Mouse (Mus musculus): ENCODE measurements around the gene Zbtb42. TPM values are rescaled to one million over a fixed set of nuclear protein-coding genes. Genes with fewer than 3 reads are reported as not detected.

The Zbtb42 gene
- polyA plus RNA-seq, 1 experiment from 2014 or later, result 3.7 TPM

DNA sequence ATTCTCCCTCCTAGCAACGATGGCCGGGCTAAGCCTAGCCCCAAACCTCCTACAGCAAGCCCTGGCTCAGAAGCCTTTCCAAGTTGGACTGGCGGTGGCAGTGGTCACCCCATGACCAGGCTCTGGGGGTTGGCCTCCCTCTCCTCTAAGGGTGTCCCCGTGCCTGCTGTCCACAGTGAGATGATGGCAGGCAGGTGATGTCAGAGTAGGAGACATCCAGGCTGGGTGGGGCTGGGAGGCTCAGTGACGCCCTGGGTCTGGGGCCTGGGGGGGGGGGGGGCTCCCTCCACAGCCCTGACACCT, 44.4 kb downstream of the Zbtb42 start:
- peaks cover 24% of the 10 kb centered on the region for H3K4me1 ChIP-seq (ENCODE audit: control insufficient read depth, insufficient read depth, low read length)
- H3K36me3 ChIP-seq (ENCODE audit: control insufficient read depth, insufficient read depth, low read length), result peaks cover 21% of the 10 kb centered on the region; the same call in 1 of the 2 replicates
- peak overlapping the region; percentile 88 for H3K4me2 ChIP-seq (ENCODE audit: low read depth, low read length)
- DNase-seq (ENCODE audit: low spot score), result no peak
- peak overlapping the region; percentile 89 for H3K9ac ChIP-seq (ENCODE audit: low read depth, low read length)
- no peak for ATAC-seq (ENCODE audit: low read depth)
- WGBS, result 19% methylated on average over 4 of the region's 5 CpGs
- H3K9me3 ChIP-seq (ENCODE audit: control insufficient read depth, low read length), result no peaks in the 10 kb centered on the region
- peak overlapping the region; percentile 82; the same call in 1 of the 2 replicates for H3K27ac ChIP-seq (replicated peaks; ENCODE audit: low read depth, low read length)
- H3K27me3 ChIP-seq (replicated peaks; ENCODE audit: control insufficient read depth, insufficient read depth, low read length), result 0 out of 2 replicates have a peak, but pooled peaks cover 5% of the 10 kb centered on the region
- peak overlapping the region; percentile 85 for H3K4me3 ChIP-seq (ENCODE audit: low read depth, low read length)

DNA sequence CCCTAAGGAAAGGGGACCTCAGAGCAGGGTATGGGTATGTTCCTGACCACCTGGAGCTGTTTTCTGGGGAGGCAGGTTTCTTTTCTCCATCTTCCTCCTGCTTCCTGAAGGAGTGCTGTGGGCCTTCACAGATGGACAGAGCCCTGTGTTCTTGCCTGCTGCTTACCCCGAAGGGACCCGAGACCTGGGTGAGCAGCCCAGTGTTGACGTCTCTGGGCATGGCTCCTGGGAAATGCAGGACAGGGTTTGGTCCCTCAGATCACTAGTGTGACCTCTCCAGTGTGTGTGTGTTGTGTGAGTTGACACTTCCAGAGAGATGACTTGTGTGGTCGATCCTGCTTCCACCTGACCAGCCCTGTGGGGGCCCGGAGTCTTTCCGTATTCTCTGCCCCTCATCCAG, 44.8 kb downstream of the Zbtb42 start:
- no peak for DNase-seq (ENCODE audit: low spot score)
- Histone ChIP-seq H3K27me3 (replicated peaks; ENCODE audit: control insufficient read depth, insufficient read depth, low read length) (0 out of 2 replicates have a peak, but pooled peaks cover 5% of the 10 kb centered on the region), H3K4me3 (ENCODE audit: low read depth, low read length) (peak overlapping the region; percentile 85; the same call in 1 of the 2 replicates), H3K9me3 (ENCODE audit: control insufficient read depth, low read length) (no peaks in the 10 kb centered on the region), H3K36me3 (ENCODE audit: control insufficient read depth, insufficient read depth, low read length) (peaks cover 21% of the 10 kb centered on the region; the same call in 1 of the 2 replicates), H3K27ac (replicated peaks; ENCODE audit: low read depth, low read length) (no peak overlapping the region), H3K4me2 (ENCODE audit: low read depth, low read length) (peak overlapping the region; percentile 88), H3K9ac (ENCODE audit: low read depth, low read length) (peak overlapping the region; percentile 89), H3K4me1 (ENCODE audit: control insufficient read depth, insufficient read depth, low read length) (peaks cover 24% of the 10 kb centered on the region)
- no peak for ATAC-seq (ENCODE audit: low read depth)
- WGBS, result 83% methylated on average over 6 of the region's 6 CpGs

DNA sequence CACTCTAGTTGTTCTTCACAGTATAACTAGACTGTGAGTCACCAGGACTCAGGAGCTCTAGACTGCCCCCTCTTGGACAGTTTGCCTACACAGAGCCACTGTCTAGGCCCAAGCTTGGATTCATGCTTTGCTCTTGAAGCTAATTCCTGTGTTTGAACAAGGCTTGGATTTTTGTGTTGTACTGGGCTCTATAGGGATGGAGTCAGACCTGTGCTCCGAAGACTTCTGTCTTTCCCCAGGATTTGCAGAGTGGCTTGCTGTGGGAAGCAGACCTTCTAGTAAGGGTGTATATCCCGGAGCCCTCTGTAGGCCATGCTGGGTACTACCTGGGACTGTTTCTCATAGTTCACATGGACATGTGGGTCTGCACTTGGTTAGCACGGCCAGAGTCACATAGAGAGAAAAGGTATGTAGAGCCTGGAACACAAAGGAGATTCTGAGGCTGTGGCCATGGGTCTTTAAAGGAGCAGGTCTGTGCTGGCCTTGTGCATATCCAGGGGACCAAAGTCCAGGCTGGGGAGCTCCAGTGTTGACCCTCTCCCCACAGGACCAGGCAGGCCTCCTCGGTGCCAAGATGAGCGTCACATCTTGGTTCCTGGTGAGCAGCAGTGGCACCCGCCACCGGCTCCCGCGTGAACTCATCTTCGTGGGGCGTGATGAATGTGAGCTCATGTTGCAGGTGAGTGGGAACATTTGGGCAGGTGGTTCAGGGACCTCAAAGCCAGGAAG, 45.6 kb downstream of the Zbtb42 start:
- Histone ChIP-seq H3K9ac (ENCODE audit: low read depth, low read length) (no peak overlapping the region), H3K4me3 (ENCODE audit: low read depth, low read length) (no peak overlapping the region), H3K27ac (replicated peaks; ENCODE audit: low read depth, low read length) (no peak overlapping the region), H3K4me1 (ENCODE audit: control insufficient read depth, insufficient read depth, low read length) (peaks cover 24% of the 10 kb centered on the region), H3K9me3 (ENCODE audit: control insufficient read depth, low read length) (no peaks in the 10 kb centered on the region), H3K4me2 (ENCODE audit: low read depth, low read length) (no peak overlapping the region), H3K27me3 (replicated peaks; ENCODE audit: control insufficient read depth, insufficient read depth, low read length) (0 out of 2 replicates have a peak, but pooled peaks cover 5% of the 10 kb centered on the region), H3K36me3 (ENCODE audit: control insufficient read depth, insufficient read depth, low read length) (peaks cover 21% of the 10 kb centered on the region; the same call in 1 of the 2 replicates)
- ATAC-seq (ENCODE audit: low read depth) (peak; percentile 13), DNase-seq (ENCODE audit: low spot score) (peak; percentile 67)
- WGBS, result 73% methylated on average over 11 of the region's 11 CpGs

DNA sequence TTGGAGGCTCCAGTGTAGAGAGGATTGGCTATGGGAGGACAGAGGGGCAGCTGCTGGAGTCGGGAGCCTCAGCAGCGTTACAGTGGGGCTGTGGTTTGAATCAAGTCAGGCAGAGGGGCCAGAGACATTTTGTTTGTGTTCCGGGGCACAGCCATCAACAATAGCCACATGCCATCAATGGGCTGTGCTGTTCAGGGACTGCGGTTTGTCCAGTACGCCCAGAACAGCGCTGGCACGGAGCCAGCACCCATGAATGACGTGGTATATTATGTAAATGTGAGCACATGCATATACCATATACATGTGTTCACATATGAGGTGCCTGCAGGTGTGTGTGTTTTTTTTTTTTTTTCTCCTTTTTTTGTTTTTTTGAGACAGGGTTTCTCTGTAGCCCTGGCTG, 49.2 kb downstream of the Zbtb42 start:
- H3K4me2 ChIP-seq (ENCODE audit: low read depth, low read length), result no peak overlapping the region
- DNase-seq (ENCODE audit: low spot score) (no peak), ATAC-seq (ENCODE audit: low read depth) (no peak)
- H3K9ac ChIP-seq (ENCODE audit: low read depth, low read length), result no peak overlapping the region
- peaks cover 37% of the 10 kb centered on the region for H3K36me3 ChIP-seq (ENCODE audit: control insufficient read depth, insufficient read depth, low read length)
- no peaks in the 10 kb centered on the region for H3K27me3 ChIP-seq (replicated peaks; ENCODE audit: control insufficient read depth, insufficient read depth, low read length)
- H3K4me3 ChIP-seq (ENCODE audit: low read depth, low read length), result no peak overlapping the region
- 78% methylated on average over 8 of the region's 8 CpGs for WGBS
- H3K27ac ChIP-seq (replicated peaks; ENCODE audit: low read depth, low read length), result no peak overlapping the region
- H3K9me3 ChIP-seq (ENCODE audit: control insufficient read depth, low read length), result no peaks in the 10 kb centered on the region
- peaks cover 15% of the 10 kb centered on the region for H3K4me1 ChIP-seq (ENCODE audit: control insufficient read depth, insufficient read depth, low read length)

DNA sequence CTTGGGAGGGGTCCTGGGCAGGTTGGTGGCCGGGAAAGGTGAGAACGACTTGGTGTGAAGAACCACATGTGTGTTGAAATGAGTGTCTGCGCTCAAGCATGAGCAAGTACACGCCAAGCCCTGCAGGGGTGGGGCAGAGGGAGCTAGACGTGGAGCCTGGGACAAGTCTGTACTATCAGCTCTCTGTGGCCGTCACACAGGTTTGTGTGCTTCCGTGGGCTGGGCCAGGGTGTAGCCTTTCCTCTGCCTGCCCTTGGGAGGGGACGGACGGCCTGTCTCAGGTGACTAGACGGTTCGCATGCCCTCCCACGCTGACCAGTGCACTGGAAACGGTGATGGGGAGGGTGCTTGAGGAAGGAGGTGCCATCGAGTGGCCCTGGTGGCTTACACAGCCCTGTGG, 52.2 kb downstream of the Zbtb42 start:
- Histone ChIP-seq H3K27me3 (replicated peaks; ENCODE audit: control insufficient read depth, insufficient read depth, low read length) (no peaks in the 10 kb centered on the region), H3K9ac (ENCODE audit: low read depth, low read length) (no peak overlapping the region), H3K4me3 (ENCODE audit: low read depth, low read length) (no peak overlapping the region), H3K4me1 (ENCODE audit: control insufficient read depth, insufficient read depth, low read length) (no peaks in the 10 kb centered on the region), H3K4me2 (ENCODE audit: low read depth, low read length) (no peak overlapping the region), H3K9me3 (ENCODE audit: control insufficient read depth, low read length) (no peaks in the 10 kb centered on the region), H3K27ac (replicated peaks; ENCODE audit: low read depth, low read length) (no peak overlapping the region), H3K36me3 (ENCODE audit: control insufficient read depth, insufficient read depth, low read length) (peaks cover 49% of the 10 kb centered on the region)
- ATAC-seq (ENCODE audit: low read depth) (no peak), DNase-seq (ENCODE audit: low spot score) (no peak)
- WGBS, result 82% methylated on average over 14 of the region's 14 CpGs

Small RNA genes within 50 kb of the gene (microRNA-seq; reads per million reads assigned to microRNA genes)
- gene Mir6939 (ENCODE audit: borderline number of aligned reads), result not detected

Other genes starting within 250 kb of the Zbtb42 start
- gene A530016L24Rik, start 189.4 kb upstream of the Zbtb42 start, polyA plus RNA-seq (2014; fragmentation: Nextera tagmentation; extraction: Ambion mirVana), result 0.69 and 1.2 TPM in 2 replicates
- 2.4 and 2.9 TPM in 2 replicates for gene Tmem179, start 162.1 kb upstream of the Zbtb42 start, polyA plus RNA-seq (2014; fragmentation: Nextera tagmentation; extraction: Ambion mirVana)
- gene Inf2, start 90.0 kb upstream of the Zbtb42 start, polyA plus RNA-seq (2014; fragmentation: Nextera tagmentation; extraction: Ambion mirVana), result 6.4 and 8.1 TPM in 2 replicates
- gene Adssl1, start 58.8 kb upstream of the Zbtb42 start, polyA plus RNA-seq (2014; fragmentation: Nextera tagmentation; extraction: Ambion mirVana), result 23.2 and 26.5 TPM in 2 replicates
- gene Siva1, start 34.1 kb upstream of the Zbtb42 start, polyA plus RNA-seq (2014; fragmentation: Nextera tagmentation; extraction: Ambion mirVana), result 211 and 239 TPM in 2 replicates
- 76.4 and 84.0 TPM in 2 replicates for gene Akt1, start 3.9 kb upstream of the Zbtb42 start, polyA plus RNA-seq (2014; fragmentation: Nextera tagmentation; extraction: Ambion mirVana)
- gene Cep170b, start 41.6 kb downstream of the Zbtb42 start, polyA plus RNA-seq (2014; fragmentation: Nextera tagmentation; extraction: Ambion mirVana), result 13.3 and 14.4 TPM in 2 replicates
- 12.8 and 13.0 TPM in 2 replicates for gene Pld4, start 81.8 kb downstream of the Zbtb42 start, polyA plus RNA-seq (2014; fragmentation: Nextera tagmentation; extraction: Ambion mirVana)
- gene Ahnak2, start 123.8 kb downstream of the Zbtb42 start, polyA plus RNA-seq (2014; fragmentation: Nextera tagmentation; extraction: Ambion mirVana), result 5.9 and 8.3 TPM in 2 replicates
- 6.6 and 7.1 TPM in 2 replicates for gene Clba1, start 130.1 kb downstream of the Zbtb42 start, polyA plus RNA-seq (2014; fragmentation: Nextera tagmentation; extraction: Ambion mirVana)
- gene Cdca4, start 150.6 kb downstream of the Zbtb42 start, polyA plus RNA-seq (2014; fragmentation: Nextera tagmentation; extraction: Ambion mirVana), result 86.2 and 105 TPM in 2 replicates
- gene Gpr132, start 189.4 kb downstream of the Zbtb42 start, polyA plus RNA-seq (2014; fragmentation: Nextera tagmentation; extraction: Ambion mirVana), result 0.45 and 0.54 TPM in 2 replicates